Mouse (Mus musculus): Measurements from ENCODE around the gene Wdr45.
"Not testable (repeated sequence)": the region's sequence is repeated elsewhere in the genome, so short reads cannot be mapped to it uniquely, and the experiment has no call there.

Gene Wdr45

DNA sequence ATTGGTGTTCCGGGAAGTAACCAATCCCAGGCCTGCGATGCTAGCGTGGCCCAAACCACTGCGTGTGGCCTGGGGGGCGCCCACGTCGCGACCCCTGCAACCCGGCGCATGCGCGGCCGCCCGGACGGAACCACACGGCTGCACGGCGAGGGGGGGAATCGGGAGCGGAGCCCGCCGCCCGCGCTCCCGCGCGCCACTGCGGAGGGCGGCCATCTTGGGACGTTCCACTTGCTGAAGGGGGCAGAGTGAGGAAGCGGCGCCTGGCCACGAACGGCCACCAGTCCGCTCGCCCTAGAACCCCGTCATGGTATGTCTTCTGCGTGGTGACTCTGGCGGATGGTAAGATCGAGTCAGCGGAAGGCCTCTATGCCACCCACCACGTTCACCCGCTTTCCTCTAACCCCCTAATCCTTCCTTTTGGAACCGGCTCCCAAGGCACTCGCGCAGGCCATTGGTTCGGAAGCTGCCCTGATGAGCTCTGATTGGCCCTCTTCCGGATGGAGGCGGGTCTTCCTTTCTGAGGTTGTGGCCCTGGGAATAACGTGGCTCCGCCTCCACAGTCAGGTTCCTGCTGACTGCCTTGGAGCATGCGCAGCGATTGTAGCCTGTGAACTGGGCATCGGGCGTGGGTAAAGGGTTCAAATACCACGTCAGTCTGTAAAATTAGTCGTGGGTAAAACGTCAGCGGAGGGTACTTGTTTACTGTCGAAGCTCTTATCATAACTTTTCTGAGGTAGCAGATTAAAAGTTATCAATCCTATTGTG lies at the start of gene Wdr45:
Gene Wdr45, plus strand, starts transcription at position 199 of the 765 bp plus-strand sequence.
- DNase-seq: peak; percentile 93 to 97

DNA sequence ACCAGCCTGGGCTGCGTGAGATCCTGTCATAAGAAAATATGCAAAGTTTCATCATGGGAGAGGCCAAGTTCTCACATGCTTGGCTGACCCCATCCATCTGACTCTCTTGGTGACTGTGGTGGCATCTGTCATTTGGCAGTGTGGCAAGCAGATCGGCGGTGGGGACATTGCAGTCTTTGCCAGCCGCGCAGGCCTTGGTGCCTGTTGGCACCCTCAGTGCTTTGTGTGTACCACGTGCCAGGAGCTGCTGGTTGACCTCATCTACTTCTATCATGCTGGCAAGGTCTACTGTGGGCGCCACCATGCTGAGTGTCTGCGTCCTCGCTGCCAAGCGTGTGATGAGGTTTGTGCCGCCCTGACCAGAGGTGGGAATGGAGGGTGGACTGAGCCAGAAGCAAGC lies 49.3 kb upstream of the Wdr45 start:
- no peak for DNase-seq

DNA sequence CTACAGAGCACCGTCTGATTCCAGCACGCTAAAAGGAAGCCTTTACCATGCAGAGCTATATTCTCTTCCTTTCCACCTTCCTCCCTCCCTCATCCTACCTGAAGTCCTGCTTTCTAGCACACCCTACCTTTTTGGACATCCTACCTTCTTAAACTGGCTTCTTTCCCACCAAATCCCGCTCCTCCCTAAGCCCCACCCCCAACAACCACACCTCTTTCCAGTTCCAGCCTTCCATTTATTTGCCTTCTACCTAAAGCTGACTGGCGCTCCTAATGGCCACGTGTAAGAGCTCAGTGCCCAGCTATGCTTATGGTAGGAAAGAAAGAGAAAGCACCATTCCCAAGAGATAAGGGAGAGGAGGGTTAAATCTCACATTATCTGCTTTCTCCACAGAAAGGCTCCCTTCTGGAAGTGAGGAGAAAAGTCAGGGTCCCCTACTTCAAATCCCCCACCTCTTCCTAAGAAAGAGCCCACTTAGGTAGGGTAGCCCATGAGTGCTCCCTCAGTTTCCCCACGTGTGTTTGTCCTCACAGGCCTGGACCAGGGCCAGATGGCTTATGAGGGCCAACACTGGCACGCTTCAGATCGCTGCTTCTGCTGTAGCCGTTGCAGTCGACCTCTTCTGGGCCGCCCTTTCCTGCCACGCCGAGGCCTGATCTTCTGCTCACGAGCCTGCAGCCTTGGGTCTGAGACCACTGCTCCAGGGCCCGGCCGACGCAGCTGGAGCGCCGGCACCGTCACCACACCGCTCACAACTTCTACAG lies 48.2 kb upstream of the Wdr45 start:
- no peak for DNase-seq

GRCm38 (mm10) chrX:7670390-7670881 lies 43.7 kb upstream of the Wdr45 start:
- DNase-seq: peak; percentile 80 to 84

- peak; percentile 60 to 72 for DNase-seq
Observed at GRCm38 (mm10) chrX:7670921-7671623, 43.1 kb upstream of the Wdr45 start, which contains the start of gene Plp2. Plp2 (minus strand) TSS chrX:7671390.

DNA sequence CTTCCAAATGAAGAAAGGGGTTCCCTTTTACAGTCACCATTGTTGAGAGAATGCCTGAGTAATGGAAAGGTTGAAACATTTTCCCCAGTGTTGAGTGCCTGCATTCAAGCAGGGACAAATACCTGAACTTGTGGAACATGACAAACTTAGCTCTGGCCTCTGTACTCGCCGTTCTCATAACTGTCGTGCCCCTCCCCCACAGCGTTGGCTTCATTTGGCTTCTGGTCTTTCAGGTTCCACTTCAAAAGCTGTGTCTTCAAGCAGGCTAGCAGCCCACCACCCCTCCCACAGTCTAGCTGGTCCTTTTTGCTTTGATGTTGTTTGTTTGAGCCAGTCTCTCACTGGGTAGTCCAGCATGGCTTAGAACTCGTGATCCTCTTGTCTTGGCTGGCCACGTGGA lies 41.4 kb upstream of the Wdr45 start:
- DNase-seq: peak in 1 of 2 experiments; percentile 39

- peak; percentile 40 to 52 for DNase-seq
Observed at GRCm38 (mm10) chrX:7673578-7674281, 40.4 kb upstream of the Wdr45 start.

GRCm38 (mm10) chrX:7674284-7675000 lies 39.7 kb upstream of the Wdr45 start:
- peak; percentile 26 to 38 for DNase-seq

DNA sequence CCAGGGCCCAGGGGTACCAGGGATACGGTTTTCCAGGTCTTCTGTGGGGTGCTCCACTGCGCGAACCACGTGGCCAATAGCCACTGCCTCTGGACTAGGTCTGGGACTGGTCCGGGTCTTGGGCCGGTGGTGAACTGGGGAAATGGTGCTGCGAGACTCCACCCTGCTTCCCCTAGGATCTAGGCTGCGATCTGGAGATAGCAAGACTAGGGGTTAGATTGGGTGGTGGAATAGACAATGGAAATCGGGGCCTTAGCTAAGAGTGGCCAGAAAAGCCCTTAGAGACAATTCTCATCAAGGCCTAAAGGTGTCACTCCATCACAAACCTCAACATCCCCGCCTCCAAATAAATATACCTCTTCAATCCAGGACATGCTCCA lies 39.1 kb upstream of the Wdr45 start:
- DNase-seq: no peak

GRCm38 (mm10) chrX:7678986-7679385 lies 35.1 kb upstream of the Wdr45 start:
- no peak for DNase-seq

- peak; percentile 92 to 95 for DNase-seq
Observed at GRCm38 (mm10) chrX:7679405-7680056, 34.6 kb upstream of the Wdr45 start.

DNA sequence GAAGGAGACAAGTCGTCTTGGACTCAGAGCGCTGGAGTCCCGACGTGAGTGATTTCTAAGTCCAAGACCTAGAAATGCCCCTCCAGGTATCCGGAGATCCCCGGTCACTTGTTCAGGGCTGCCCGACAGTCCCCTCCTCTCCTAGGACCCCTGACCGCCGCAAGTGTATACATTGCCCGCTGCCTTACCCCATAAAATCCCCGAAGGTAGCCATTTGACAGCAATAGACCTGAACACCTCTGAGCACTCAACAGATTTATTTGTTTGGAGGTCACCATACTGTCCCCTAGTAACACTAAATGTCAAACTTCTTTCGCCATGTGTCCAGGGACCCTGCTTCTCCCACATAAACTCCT lies 34.1 kb upstream of the Wdr45 start:
- DNase-seq: no peak

- peak in 1 of 2 experiments; percentile 37 for DNase-seq
Observed at GRCm38 (mm10) chrX:7680864-7681263, 33.3 kb upstream of the Wdr45 start, which contains the start of gene Magix. Magix (minus strand) TSS chrX:7681251.

DNA sequence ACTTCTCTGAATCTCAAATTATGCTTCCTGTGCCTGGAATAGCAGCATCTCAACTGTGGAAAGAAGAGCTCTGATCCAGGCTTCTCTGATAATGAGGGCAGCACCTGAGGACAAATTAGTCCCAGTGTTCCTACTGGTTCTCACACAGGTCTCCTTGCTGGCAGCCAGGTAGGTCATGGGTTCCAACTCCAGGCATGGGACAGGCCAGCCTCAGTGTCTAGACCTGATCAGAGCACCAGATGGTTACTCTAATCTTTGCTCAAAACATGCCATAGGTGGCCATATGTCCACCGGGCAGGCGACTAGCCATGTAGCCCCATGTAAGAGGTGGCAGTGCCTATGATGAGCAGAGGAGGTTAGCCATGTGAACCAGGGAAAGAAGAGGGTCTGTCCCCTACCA lies 25.8 kb upstream of the Wdr45 start:
- DNase-seq: no peak

- peak in 1 of 2 experiments; percentile 34 for DNase-seq
Observed at GRCm38 (mm10) chrX:7690486-7690885, 23.6 kb upstream of the Wdr45 start.

DNA sequence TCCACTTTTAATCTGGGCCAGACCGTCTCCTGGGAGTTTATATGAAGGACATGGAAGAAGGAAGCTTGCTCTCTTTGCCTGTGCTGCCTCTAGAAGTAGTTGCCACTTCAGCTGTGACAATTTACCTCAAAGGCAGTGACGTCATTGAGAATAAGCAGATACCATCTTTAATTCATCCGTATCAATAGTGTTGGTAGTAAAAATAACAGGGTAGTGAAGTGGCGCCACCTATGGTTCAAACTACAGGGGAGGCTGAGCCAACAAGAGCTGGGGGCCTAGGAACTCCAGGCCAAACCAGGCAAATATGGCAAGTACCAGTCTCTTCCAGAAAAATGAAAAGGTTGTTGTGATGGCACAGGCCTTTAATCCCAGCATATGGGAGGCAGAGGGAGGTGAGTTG lies 21.3 kb upstream of the Wdr45 start:
- peak in 1 of 2 experiments; percentile 34 for DNase-seq

GRCm38 (mm10) chrX:7696520-7696919 lies 17.6 kb upstream of the Wdr45 start:
- DNase-seq: no peak

DNA sequence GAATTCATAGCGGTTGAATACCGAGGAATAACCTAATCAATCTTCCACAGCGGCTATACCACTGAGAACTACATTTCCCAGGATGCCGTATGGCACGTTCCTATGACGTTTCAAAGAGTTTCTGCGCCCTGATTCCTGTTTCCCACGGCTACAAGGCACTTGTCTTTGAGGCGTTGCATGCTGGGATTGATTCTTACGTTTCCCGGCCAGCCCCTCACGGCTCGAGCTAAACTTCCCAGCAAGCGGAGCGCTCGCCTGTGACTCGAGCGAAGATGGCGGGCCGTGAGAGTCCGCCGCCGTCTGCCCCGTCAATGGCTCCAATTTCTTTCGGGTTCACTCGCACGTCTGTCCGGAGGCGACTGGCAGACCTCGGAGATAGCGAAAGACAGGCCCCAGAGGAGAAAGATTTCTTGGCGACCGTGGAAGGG lies 17.2 kb upstream of the Wdr45 start, which contains the start of gene Gpkow:
Gene Gpkow, plus strand, starts transcription at position 178 of the 428 bp plus-strand sequence.
- peak; percentile 86 to 89 for DNase-seq

DNA sequence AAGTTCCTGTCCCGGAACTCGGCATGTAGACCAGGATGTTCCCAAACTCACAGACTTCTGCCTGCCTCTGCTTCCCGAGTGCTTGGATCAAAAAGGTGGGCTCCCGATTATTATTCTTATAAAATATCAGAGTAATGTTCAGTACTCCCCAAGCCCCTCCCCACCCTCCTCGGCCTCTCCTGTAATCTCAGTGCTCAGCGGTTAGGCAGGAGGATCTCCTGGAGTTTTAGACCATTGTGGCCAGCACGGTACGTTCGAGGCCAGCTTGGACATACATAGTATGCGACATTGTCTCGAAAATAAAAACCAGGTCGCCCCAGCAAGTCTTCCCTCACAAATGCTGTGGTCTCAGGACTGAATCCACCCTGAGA lies 384 bp upstream of the Wdr45 start:
- not testable (repeated sequence) for DNase-seq

DNA sequence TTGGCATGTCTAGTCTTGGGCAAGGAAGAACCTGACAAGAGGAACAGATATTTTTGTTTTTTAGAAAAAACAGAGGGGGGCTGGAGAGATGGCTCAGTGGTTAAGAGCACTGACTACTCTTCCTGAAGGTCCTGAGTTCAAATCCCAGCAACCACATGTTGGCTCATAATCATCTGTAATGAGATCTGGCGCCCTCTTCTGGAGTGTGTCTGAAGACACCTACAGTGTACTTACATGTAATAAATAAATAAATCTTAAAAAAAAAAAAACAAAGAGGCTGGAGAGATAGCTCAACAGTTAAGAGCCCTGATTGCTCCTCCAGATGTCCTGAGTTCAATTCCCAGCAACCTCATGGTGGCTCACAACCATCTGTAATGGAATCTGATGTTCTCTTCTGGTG lies 1.9 kb downstream of the Wdr45 start:
- not testable (repeated sequence) for DNase-seq
